Mouse (Mus musculus) A20 (cell line): Measurements from ENCODE around the gene Rsph1.
A peak's percentile ranks its signal among the peaks of the same experiment; 100 is the strongest.
"Not testable (repeated sequence)": the region's sequence is repeated elsewhere in the genome, so short reads cannot be mapped to it uniquely, and the experiment has no call there.

Experiments used
- DNase-seq: peaks from one replicate; pipeline ENCODE4 v3.0.0-alpha.2; 2011; ENCODE audit warnings: low read depth, low spot score

Gene Rsph1

DNA sequence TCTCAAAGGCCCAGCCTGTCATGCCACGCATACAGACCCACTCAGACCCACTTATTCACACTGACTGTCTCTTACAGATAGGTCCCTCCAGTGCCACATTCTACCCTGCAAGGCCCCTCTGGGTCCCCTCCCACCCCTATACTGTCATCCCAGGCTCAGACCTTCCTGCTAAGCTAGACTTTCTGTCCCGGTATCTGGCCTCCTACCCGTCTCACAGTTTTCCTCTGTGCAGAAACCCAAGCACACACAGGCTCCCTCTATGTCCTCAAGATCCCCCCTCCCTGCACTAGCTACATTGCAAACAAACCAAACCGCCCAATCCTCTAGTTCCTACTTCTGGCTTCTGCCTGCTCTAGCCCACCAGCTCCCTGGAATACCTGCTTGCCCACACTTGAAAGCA is 748 bp upstream of the Rsph1 start:
- no peak for DNase-seq

- no peak for DNase-seq
Measured at GRCm38 (mm10) chr17:31276207-31276921, 819 bp downstream of the Rsph1 start.

GRCm38 (mm10) chr17:31275181-31275580 is 2.0 kb downstream of the Rsph1 start:
- no peak for DNase-seq

DNA sequence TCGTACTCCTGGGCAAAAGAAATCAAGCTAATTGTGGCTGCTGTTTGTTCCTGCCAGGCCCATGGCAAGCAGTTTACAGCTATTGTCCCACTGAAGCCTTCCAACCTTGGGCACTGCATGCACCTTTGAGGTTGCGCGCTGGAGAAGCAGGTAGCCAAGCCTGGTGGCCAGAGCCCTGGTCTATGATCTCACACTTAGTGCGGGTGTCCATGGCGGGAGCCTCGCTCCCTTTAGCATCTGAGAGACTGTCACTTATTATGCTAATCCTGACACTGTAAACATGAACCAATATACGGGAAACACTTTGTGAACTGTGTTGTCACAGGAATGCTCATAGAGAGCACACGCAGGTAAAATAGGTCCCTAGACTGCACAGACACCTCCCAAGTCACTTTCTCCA is 3.6 kb downstream of the Rsph1 start:
- no peak for DNase-seq

GRCm38 (mm10) chr17:31272416-31273165 is 4.6 kb downstream of the Rsph1 start:
- no peak for DNase-seq

DNA sequence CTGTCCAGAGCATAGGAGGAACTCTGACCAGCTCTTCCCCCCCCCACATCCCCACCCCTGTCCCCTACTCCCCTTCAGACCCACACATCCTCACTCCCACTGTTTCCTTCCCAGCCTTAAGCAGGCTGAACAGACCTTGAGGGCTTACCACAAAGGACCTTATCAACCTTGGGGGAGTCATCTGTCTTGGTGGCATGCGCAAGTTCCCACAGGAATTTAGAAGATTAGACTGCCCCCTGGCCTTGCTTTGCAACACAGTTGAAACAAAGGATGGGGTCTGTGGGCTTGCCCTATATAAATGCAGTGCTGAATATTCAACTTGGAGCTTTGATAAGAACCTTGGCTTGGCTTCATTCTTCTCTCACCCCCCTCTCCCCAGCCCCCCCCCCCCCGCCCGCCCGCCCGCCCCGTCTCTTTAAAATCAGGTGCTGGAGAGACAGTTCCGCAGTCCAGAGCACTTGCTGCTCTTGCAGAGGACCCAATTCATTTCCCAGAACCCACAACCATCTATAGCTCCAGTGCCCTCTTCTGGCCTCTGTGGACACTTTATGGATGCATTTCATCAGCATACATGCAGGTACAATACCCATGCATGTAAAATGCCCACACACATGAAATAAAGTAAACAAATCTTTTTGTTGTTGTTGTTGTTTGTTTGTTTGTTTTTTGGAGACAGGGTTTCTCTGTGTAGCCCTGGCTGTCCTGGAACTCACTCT is 5.9 kb downstream of the Rsph1 start:
- DNase-seq: no peak

- DNase-seq: not testable (repeated sequence)
Measured at GRCm38 (mm10) chr17:31270736-31271135, 6.4 kb downstream of the Rsph1 start.

GRCm38 (mm10) chr17:31270246-31270645 is 6.9 kb downstream of the Rsph1 start:
- DNase-seq: no peak

DNA sequence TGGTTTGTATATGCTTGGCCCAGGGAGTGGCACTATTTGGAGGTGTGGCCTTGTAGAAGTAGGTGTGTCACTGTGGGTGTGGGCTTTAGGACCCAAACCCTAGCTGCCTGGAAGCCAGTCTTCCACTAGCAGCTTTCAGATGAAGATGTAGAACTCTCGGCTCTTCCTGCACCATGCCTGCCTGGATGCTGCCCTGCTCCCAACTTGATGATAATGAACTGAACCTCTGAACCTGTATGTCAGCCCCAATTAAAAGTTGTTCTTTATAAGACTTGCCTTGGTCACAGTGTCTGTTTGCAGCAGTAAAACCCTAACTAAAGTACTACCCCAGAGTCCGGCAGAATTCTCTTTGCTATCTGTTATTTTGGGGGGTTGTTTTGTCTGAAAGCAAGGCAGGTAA is 7.4 kb downstream of the Rsph1 start:
- DNase-seq: no peak

DNA sequence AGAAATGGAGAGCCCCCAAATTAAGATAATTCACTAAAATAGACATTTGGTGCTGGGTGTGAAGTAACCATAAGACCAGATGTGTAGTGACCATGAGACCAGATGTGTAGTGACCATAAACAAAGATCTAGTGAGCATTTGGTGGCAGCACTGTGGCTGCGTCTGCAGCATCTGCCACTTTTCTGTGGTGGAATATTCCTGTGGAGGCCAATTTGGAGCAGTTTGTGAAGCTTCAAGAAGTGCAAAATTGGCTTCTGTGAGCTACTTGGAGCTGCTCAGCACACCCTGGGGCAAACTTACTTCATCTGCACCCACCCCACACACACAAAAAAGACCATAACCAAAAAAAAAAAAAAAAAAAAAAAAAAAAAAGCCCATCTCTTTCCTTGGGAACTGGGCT is 9.2 kb downstream of the Rsph1 start:
- no peak for DNase-seq

DNA sequence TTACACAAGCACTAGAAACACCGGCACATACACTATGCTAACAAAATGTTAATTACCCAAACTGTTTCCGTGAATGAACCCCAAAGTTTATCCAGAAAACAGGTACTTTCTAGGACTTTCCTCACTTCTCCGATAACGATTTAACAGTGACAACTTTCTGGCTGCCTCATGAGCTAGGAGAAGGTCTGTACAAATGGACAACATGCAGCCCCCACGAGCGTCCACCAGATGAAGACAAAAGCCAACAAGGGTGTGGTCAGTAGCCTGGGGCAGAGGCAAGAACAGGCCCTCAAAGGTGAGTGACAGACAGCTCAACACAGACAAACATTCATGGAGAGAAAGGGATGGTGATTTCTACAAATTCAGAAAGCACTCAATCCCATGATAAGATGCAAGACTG is 9.6 kb downstream of the Rsph1 start:
- DNase-seq: no peak

DNA sequence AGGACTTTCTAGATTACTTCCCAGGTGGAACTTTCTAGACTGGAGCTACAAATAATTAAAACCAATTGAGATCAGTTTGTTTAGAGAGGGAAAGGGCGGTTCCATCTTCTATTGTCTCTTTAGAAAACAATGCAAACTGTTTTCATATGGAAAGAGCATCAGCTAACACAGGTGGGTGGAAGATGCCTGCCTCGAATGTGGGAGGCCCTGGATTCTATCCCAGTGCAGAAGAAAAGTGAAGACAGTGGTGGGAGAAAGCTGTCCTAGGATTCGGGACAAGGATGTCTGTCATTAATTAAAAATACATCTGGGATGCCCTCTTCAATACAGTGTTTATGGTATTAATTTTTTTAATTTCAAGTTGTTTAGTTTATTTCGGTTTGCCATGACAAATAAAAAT is 10.0 kb downstream of the Rsph1 start:
- DNase-seq: no peak

- DNase-seq: no peak
Measured at GRCm38 (mm10) chr17:31266321-31266950, 10.7 kb downstream of the Rsph1 start.

DNA sequence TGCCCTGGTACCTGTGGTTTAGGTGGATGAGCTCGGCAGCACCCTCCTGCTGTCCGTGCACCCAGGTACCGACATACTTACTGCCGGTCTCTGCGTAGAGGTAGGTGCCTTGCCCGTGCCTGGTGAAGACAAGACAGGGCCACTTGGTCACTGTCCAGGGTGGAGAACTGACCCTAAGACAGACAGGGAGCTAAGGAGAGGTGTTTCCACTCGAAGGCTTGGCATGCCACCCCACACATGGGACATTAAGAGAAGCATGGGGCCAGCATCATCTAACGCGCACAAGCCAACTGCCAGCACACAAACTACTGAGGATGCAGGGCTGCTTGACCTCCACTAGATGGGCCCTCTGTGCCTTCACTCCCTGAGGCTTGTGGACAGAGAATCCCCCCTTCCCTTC is 11.4 kb downstream of the Rsph1 start:
- no peak for DNase-seq

DNA sequence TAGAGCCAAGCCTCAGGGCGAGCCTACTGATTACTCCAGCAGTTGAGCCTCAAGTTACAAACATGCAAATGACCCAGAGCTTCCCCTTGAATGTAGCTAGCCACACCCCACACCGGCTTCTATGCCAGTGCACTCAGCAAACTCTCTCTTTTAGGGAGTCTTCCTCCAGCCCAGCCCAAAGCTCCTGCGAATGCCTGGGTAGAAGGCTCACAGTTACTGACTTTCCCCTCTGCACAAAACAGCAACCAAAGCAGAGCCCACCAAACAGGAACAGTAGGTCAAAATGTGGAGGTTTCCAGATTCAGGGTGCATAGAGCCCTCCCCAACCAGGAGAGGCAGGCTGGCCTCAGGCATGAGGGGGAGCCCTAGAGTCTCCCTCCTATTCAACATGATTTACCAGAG is 12.0 kb downstream of the Rsph1 start:
- DNase-seq: peak; percentile 82

- peak; percentile 14 for DNase-seq
Measured at GRCm38 (mm10) chr17:31264372-31264771, 12.8 kb downstream of the Rsph1 start.

GRCm38 (mm10) chr17:31263770-31264169 is 13.4 kb downstream of the Rsph1 start:
- no peak for DNase-seq

GRCm38 (mm10) chr17:31262715-31263114 is 14.5 kb downstream of the Rsph1 start:
- DNase-seq: no peak

- DNase-seq: peak; percentile 47
Measured at GRCm38 (mm10) chr17:31261352-31261751, 15.8 kb downstream of the Rsph1 start.

DNA sequence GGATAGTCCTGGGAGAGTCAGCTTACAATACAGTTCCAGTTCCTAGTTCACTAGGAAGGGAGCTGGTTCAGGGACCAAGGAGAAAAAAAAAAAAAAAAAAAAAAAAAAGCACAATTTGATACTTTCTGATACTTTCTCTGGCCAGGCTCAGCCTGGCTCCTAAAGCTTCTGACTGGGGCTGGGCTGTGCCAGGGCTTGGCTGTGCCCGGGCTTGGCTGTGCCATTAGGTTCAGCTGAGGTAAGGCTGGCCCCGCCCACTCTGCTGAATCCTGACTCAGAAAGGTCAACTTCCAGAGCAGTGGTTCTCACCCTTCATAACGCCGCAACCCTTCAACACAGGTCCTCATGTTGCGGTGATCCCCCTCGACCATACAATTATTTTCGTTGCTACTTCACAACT is 16.8 kb downstream of the Rsph1 start:
- no peak for DNase-seq

DNA sequence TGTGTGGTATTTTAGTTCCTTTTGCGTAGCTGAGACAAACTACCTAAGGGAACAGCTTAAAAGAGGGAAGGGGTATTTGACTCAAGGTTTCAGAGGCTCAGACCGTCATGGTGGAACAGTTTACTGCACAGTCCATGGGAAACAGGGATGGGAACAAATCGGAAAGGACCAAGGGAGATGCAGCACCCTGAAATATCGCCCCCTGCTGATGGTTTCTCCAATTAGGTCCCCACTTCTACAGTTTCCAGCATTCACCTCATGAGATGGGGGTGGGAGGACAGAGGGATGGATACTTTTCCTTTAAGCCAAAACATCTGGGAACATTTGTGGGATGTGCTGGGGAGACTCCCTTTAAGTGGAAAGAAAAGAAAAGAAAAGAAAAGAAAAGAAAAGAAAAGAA is 17.4 kb downstream of the Rsph1 start:
- peak; percentile 24 for DNase-seq

DNA sequence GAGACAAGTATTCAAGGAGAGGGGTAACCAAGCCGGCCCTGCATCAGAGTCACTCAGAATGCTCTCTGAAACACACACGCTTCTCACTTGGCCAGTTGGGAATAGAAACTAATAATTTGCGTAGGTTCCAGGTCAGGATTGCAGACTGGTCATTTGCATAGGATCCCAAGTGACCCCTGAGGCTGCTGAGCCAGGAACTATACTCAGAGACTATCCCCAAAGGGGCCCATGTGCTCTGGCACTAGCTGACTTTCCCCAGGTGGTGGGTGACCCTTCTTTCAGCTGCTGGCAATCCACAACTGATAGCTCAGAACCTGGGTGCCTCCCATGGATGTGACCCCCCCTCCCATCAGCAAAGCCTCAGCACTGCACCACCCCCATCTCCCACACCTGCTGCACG is 18.0 kb downstream of the Rsph1 start:
- no peak for DNase-seq
